Mouse (Mus musculus) G1E (cell line): Measurements from ENCODE around the gene Sulf2. TPM values are rescaled to one million over a fixed set of nuclear protein-coding genes. Genes with fewer than 3 reads are reported as not detected.

Source experiments
- ATAC-seq: 2 replicates; pipeline ENCODE4 v1.8.0; 2016; ENCODE audit warnings: mild to moderate bottlenecking; ENCODE audit not compliant: insufficient number of reproducible peaks, poor library complexity, low FRiP score, severe bottlenecking; ENCODE audit errors: extremely low read depth
- DNase-seq: peaks from one replicate; pipeline ENCODE4 v3.0.0; 2012; ENCODE audit warnings: low spot score
- H3K27me3 ChIP-seq: 2 replicates; pipeline ENCODE4 v1.6.1; 2012; ENCODE audit warnings: mild to moderate bottlenecking, low read length, inconsistent platforms; ENCODE audit not compliant: insufficient read depth
- H3K36me3 ChIP-seq: replicated peaks from 2 replicates; pipeline ENCODE3; 2012; ENCODE audit warnings: mild to moderate bottlenecking, inconsistent platforms
- H3K4me1 ChIP-seq: 2 replicates; pipeline ENCODE4 v1.6.1; 2012; ENCODE audit warnings: low read depth, low read length, inconsistent platforms, mixed read lengths; ENCODE audit not compliant: insufficient read depth
- H3K4me3 ChIP-seq: 2 replicates; pipeline ENCODE4 v1.5.1; 2012; ENCODE audit warnings: low read depth, mild to moderate bottlenecking, inconsistent platforms, low read length, moderate library complexity, mixed read lengths
- H3K9me3 ChIP-seq: replicated peaks from 2 replicates; pipeline ENCODE4 v1.6.1; 2012; ENCODE audit warnings: inconsistent platforms
- CTCF ChIP-seq: IDR thresholded peaks from 2 replicates; pipeline ENCODE4 v1.5.1; 2012; ENCODE audit warnings: low read depth, low read length, inconsistent platforms, mixed read lengths
- GATA1 ChIP-seq: IDR thresholded peaks from 2 replicates; pipeline ENCODE4 v1.6.1; 2012; ENCODE audit warnings: borderline replicate concordance, low read length, inconsistent platforms, mixed read lengths
- GATA2 ChIP-seq: IDR thresholded peaks from 2 replicates; pipeline ENCODE4 v1.6.1; 2012; ENCODE audit warnings: low read depth, low read length, inconsistent platforms, borderline replicate concordance
- POLR2AphosphoS5 ChIP-seq: IDR thresholded peaks from 2 replicates; pipeline ENCODE4 v1.6.1; 2012; ENCODE audit warnings: low read depth, low read length, inconsistent platforms; ENCODE audit not compliant: insufficient replicate concordance
- TAL1 ChIP-seq: conservative IDR thresholded peaks from 2 replicates; pipeline ENCODE4 v1.6.1; 2012; ENCODE audit warnings: low read depth, low read length, inconsistent platforms, mixed read lengths
- polyA plus RNA-seq: library from polyadenylated mRNA; stranded (reverse); fragments of >175 nt; gene quantifications from 2 replicates; pipeline ENCODE4 v1.2.3, GENCODE M21; 2012
- total RNA-seq, 2 experiments: library from RNA; stranded (forward) in 1 of 2; stranded (reverse) in 1 of 2; fragments of 200-1000 nt in 1 of 2; fragments of >200 nt in 1 of 2; fragmentation: Nextera tagmentation in 1 of 2; gene quantifications; 2 replicates each; pipeline ENCODE4 v1.2.3; 2014 to 2017

Gene Sulf2
- total and polyA plus RNA-seq, 3 experiments = 0.16 TPM; not detected in 2

DNA sequence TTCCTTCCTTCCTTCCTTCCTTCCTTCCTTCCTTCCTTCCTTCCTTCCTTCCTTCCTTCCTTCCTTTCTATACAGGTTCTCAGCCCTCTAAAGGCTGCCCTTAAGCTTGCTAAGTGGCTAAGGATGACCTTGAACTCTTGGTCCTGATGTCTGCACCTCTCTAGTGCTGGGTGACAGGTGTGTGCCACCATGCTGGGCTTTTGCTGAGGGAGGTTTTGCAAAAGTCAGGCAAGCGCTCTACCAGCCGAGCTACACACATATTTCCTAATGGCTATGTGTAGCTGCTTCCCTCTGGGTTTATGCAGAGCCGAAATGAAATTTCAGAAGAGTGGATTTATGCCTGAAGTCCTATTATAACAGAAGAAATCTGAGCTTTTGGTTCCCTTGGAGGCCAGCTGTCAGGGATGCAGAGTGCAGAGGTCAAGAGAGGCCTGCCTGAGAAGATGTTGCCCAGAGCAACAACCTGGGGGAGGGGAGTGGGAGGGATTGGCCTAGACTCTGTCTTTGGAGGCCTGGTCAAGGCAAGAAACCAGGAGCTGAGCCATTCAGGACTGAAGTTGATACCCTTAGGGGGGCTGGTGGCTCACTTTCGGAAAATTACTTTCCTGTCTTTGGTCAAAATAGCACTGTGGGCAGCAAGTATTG lies 24.1 kb upstream of the Sulf2 start:
- H3K4me3 ChIP-seq = no peak overlapping the region
- TF ChIP-seq GATA2 = no peak
- TF ChIP-seq POLR2AphosphoS5 = no peak
- TF ChIP-seq GATA1 = no peak
- no peak for TF ChIP-seq TAL1
- no peak for TF ChIP-seq CTCF
- no peaks in the 10 kb centered on the region for H3K27me3 ChIP-seq
- DNase-seq (no peak), ATAC-seq (no peak)
- no peaks in the 10 kb centered on the region for H3K36me3 ChIP-seq
- H3K9me3 ChIP-seq = peaks cover 80% of the 10 kb centered on the region
- H3K4me1 ChIP-seq = no peaks in the 10 kb centered on the region

- ATAC-seq (no peak), DNase-seq (no peak)
- Histone ChIP-seq H3K4me1 (no peaks in the 10 kb centered on the region), H3K9me3 (peaks cover 83% of the 10 kb centered on the region), H3K27me3 (no peaks in the 10 kb centered on the region), H3K36me3 (no peaks in the 10 kb centered on the region), H3K4me3 (no peak overlapping the region)
- no peak for TF ChIP-seq TAL1
- no peak for TF ChIP-seq CTCF
- no peak for TF ChIP-seq GATA2
- TF ChIP-seq GATA1 = no peak
- no peak for TF ChIP-seq POLR2AphosphoS5
Observed at GRCm38 (mm10) chr2:166175552-166176136, 20.2 kb upstream of the Sulf2 start.

DNA sequence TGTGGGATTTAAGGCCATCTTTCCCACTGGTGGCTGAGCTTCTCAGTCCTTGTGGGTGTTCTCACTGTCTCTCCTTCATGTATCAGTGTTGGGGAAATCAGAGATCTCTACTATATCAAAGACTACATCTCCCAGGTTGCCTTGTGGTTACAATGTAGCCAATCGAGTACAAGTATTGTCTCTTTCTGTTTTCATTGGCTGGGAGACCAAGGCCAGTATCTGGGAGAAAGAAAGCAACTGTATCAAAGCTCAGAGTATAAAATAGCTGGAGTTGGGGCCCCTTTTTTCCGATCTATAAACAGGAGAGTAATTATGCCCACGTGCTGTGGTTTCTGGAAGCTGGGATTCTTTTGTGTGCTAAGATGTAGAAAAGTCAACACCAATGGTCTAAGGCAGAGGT lies 19.7 kb upstream of the Sulf2 start:
- no peaks in the 10 kb centered on the region for H3K36me3 ChIP-seq
- DNase-seq (no peak), ATAC-seq (no peak)
- no peak overlapping the region for H3K4me3 ChIP-seq
- H3K4me1 ChIP-seq = no peaks in the 10 kb centered on the region
- H3K9me3 ChIP-seq = peaks cover 88% of the 10 kb centered on the region
- no peaks in the 10 kb centered on the region for H3K27me3 ChIP-seq
- TF ChIP-seq GATA1 (no peak), POLR2AphosphoS5 (no peak), CTCF (no peak), TAL1 (no peak)

GRCm38 (mm10) chr2:166173169-166173568 lies 17.7 kb upstream of the Sulf2 start:
- H3K27me3 ChIP-seq = no peaks in the 10 kb centered on the region
- no peak for DNase-seq

GRCm38 (mm10) chr2:166170173-166170572 lies 14.7 kb upstream of the Sulf2 start:
- TF ChIP-seq TAL1 (no peak), CTCF (no peak), GATA1 (no peak), GATA2 (no peak), POLR2AphosphoS5 (no peak)
- Histone ChIP-seq H3K4me1 (no peaks in the 10 kb centered on the region), H3K9me3 (peaks cover 91% of the 10 kb centered on the region), H3K36me3 (no peaks in the 10 kb centered on the region), H3K27me3 (no peaks in the 10 kb centered on the region), H3K4me3 (no peak overlapping the region)
- no peak for ATAC-seq
- DNase-seq = no peak

More at GRCm38 (mm10) chr2:166173169-166173568, 17.7 kb upstream of the Sulf2 start:
- Histone ChIP-seq H3K36me3 (no peaks in the 10 kb centered on the region), H3K4me3 (no peak overlapping the region), H3K4me1 (no peaks in the 10 kb centered on the region), H3K9me3 (peaks cover 93% of the 10 kb centered on the region)
- TF ChIP-seq POLR2AphosphoS5 (no peak), GATA1 (no peak), CTCF (no peak), GATA2 (no peak), TAL1 (no peak)
- no peak for ATAC-seq

- ATAC-seq (no peak), DNase-seq (no peak)
- H3K4me1 ChIP-seq = no peaks in the 10 kb centered on the region
- H3K36me3 ChIP-seq = no peaks in the 10 kb centered on the region
- H3K9me3 ChIP-seq = peaks cover 90% of the 10 kb centered on the region
- no peaks in the 10 kb centered on the region for H3K27me3 ChIP-seq
- TF ChIP-seq CTCF (no peak), GATA2 (no peak), POLR2AphosphoS5 (no peak), GATA1 (no peak), TAL1 (no peak)
- H3K4me3 ChIP-seq = no peak overlapping the region
Observed at GRCm38 (mm10) chr2:166168868-166169267, 13.4 kb upstream of the Sulf2 start.
